Mouse (Mus musculus): ENCODE results near the gene Epn3. TPM values are rescaled to one million over a fixed set of nuclear protein-coding genes. Genes with fewer than 3 reads are reported as not detected.

The Epn3 gene
- 2.7 and 6.2 TPM in 2 replicates for total RNA-seq (2014; rRNA removed)
- polyA plus RNA-seq (2015; fragmentation: Nextera tagmentation; extraction: Ambion mirVana): 3.6 and 3.7 TPM in 2 replicates

DNA sequence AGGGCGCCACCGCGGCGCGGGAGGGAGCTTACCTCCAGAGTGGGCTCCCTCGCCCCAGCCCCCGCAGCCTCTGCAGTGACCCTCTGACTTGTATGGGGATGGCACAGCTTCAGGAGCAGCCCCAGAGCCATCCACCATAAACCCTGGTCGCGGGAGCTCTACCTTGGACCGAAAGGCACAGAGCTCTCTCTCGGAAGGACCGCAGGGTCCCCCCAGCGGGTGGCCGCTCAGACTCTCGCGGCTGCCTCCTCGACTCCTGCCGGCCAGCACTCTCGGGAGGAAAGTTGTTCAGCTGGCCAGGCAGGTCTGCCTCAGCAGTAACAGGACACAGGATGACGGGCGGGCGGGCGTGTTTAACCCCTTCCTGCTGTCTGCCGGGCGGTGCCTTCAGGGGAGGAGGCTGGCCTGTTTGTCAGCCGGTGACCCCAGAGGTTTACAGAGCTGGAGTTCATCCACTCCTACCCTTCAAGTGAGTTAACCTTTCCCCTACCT lies at the start of gene Epn3:
Gene Epn3, minus strand, starts transcription at position 314 of the 492 bp plus-strand sequence.
- DNase-seq (ENCODE audit: low spot score) (peak; percentile 41), ATAC-seq (no peak)
- Histone ChIP-seq H3K27ac (peak within 1 kb of the TSS; percentile 74), H3K4me2 (ENCODE audit: low read depth, low read length) (peak within 1 kb of the TSS; percentile 59), H3K4me1 (ENCODE audit: insufficient read depth, low read length) (peaks cover 20% of the 10 kb centered on the region), H3K9ac (replicated peaks; ENCODE audit: low read length) (peak within 1 kb of the TSS; percentile 46), H3K9me3 (ENCODE audit: low read length) (no peaks in the 10 kb centered on the region), H3K4me3 (ENCODE audit: low read length) (peak within 1 kb of the TSS; percentile 37), H3K36me3 (ENCODE audit: insufficient read depth, low read length) (no peaks in the 10 kb centered on the region), H3K27me3 (ENCODE audit: insufficient read depth, low read length) (peaks cover 6% of the 10 kb centered on the region; the same call in 1 of the 2 replicates)
- TF ChIP-seq CTCF (IDR thresholded peaks at IDR 0.05; ENCODE audit: low read depth): no peak
- under 1% methylated on average over 26 of the region's 26 CpGs for WGBS

DNA sequence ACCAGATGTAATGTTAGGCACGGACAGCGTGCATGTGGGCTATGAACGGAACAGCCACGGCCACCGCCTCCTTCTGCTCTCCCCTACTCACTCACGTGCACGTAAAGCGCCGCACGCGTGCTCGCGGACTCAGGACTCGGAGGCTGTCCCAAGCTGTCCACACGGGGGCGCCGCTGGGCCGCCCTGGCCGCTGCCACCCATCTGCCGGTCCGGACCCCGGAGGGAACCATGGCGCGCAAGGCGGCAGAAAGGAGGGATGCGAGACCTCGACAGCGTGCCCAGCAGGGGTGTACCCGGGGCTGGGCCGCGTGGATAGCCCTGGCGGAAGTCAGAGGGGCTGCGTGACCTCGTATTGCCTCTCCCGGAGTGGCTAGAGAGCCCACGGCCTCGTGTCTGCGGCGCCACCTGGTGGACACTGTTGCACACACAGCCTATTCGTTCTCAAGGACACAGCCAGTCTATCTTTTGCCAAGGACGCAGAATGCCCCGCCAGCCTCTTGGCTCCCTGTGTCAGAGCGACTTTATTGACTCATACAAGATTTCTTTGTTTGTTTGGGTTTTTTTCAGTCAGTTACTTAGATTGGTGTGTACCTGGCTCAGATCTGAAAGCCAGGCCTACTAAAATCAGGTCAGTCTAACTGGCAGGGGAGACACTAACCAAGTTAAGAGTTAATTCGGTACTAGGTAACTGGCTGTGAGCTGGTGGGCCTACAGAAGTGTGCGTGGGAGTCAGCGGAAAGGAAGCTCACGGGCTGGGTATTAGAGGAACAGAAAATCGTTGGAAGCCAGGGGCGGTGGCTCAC lies 49.3 kb upstream of the Epn3 start, which contains the start of gene Rsad1:
Gene Rsad1, minus strand, starts transcription at position 368 of the 803 bp plus-strand sequence.
- H3K27me3 ChIP-seq (ENCODE audit: insufficient read depth, low read length): no peaks in the 10 kb centered on the region
- peaks cover 7% of the 10 kb centered on the region; the same call in 1 of the 2 replicates for H3K4me1 ChIP-seq (ENCODE audit: insufficient read depth, low read length)
- peak within 1 kb of the TSS; percentile 93 for H3K4me2 ChIP-seq (ENCODE audit: low read depth, low read length)
- TF ChIP-seq CTCF (IDR thresholded peaks at IDR 0.05; ENCODE audit: low read depth): peak; percentile 97
- H3K36me3 ChIP-seq (ENCODE audit: insufficient read depth, low read length): no peaks in the 10 kb centered on the region
- DNase-seq (ENCODE audit: low spot score) (peak; percentile 97), ATAC-seq (peak; percentile 94)
- H3K4me3 ChIP-seq (ENCODE audit: low read length): peak within 1 kb of the TSS; percentile 41
- H3K27ac ChIP-seq: peak within 1 kb of the TSS; percentile 80
- H3K9me3 ChIP-seq (ENCODE audit: low read length): no peaks in the 10 kb centered on the region
- 4% methylated on average over 49 of the region's 49 CpGs for WGBS
- H3K9ac ChIP-seq (replicated peaks; ENCODE audit: low read length): peak within 1 kb of the TSS; percentile 69

DNA sequence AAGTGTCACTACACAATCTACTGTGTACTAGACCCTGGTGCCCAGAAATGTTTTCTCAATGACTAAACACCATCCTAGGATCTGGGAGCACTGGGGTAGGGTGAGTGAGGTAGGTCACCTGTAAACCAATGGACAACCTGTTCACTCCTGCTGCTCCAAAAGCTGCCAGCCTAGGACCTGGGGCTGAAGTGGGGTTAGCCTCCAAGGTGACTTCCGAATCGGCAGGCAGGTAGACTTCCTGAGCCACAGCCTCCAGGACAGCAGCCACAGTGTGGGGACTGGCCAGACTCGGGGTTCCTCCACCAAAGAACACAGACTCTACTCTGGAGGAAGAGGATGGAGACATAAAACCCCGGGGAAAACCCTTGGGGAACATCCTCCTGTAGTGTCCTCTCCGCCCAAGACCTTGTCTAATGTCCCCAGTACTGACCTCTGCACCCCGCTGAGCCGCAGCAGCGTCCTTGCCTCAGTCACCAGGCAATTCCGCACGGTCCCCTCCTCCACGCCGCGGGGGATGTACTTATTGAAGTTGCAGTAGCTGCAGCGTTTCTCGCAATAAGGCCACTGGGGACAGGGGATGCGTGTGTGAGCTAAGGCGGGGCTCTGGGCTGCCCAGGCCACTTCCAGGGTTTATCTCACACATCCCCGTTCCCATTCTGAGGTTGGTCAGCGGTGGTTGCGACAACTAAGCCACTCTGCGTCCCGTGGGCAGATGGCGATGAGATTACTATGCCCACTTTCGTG lies 48.4 kb upstream of the Epn3 start:
- H3K36me3 ChIP-seq (ENCODE audit: insufficient read depth, low read length): no peaks in the 10 kb centered on the region
- TF ChIP-seq CTCF (IDR thresholded peaks at IDR 0.05; ENCODE audit: low read depth): no peak
- WGBS: 11% methylated on average over 24 of the region's 24 CpGs
- H3K4me2 ChIP-seq (ENCODE audit: low read depth, low read length): peak overlapping the region; percentile 93
- ATAC-seq (peak; percentile 39), DNase-seq (ENCODE audit: low spot score) (peak; percentile 68)
- peak overlapping the region; percentile 41 for H3K4me3 ChIP-seq (ENCODE audit: low read length)
- H3K4me1 ChIP-seq (ENCODE audit: insufficient read depth, low read length): peaks cover 7% of the 10 kb centered on the region; the same call in 1 of the 2 replicates
- H3K9me3 ChIP-seq (ENCODE audit: low read length): no peaks in the 10 kb centered on the region
- peak overlapping the region; percentile 80 for H3K27ac ChIP-seq
- peak overlapping the region; percentile 69 for H3K9ac ChIP-seq (replicated peaks; ENCODE audit: low read length)
- H3K27me3 ChIP-seq (ENCODE audit: insufficient read depth, low read length): no peaks in the 10 kb centered on the region

DNA sequence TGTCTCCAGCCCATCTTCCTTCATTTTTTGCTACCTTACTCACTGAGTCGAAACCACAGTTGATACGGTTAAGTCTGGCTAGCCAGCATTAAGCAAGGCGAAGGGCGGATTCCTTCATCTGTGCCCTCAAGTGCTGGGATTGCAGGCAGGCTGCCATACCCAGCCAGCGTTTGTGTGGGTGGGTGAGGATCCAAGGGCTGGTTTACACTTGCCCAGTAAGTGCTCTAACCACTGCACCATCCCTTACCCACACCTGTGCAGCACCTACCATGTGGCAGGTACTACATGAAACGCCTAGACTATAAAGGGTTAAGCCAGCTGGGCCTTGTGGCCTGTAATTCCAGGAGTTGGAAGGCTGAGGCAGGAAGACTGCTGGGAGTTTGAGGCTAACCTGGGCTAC lies 47.5 kb upstream of the Epn3 start:
- WGBS: 90% methylated on average over 6 of the region's 6 CpGs
- H3K9me3 ChIP-seq (ENCODE audit: low read length): no peaks in the 10 kb centered on the region
- no peak for TF ChIP-seq CTCF (IDR thresholded peaks at IDR 0.05; ENCODE audit: low read depth)

GRCm38 (mm10) chr11:94546381-94546780 lies 46.6 kb upstream of the Epn3 start:
- ATAC-seq: no peak
- Histone ChIP-seq H3K9ac (replicated peaks; ENCODE audit: low read length) (no peak overlapping the region), H3K27ac (no peak overlapping the region), H3K4me2 (ENCODE audit: low read depth, low read length) (no peak overlapping the region), H3K4me3 (ENCODE audit: low read length) (no peak overlapping the region), H3K4me1 (ENCODE audit: insufficient read depth, low read length) (peaks cover 7% of the 10 kb centered on the region; the same call in 1 of the 2 replicates), H3K27me3 (ENCODE audit: insufficient read depth, low read length) (no peaks in the 10 kb centered on the region), H3K36me3 (ENCODE audit: insufficient read depth, low read length) (peaks cover 7% of the 10 kb centered on the region; the same call in 1 of the 2 replicates), H3K9me3 (ENCODE audit: low read length) (no peaks in the 10 kb centered on the region)
- no peak for DNase-seq (ENCODE audit: low spot score)
- TF ChIP-seq CTCF (IDR thresholded peaks at IDR 0.05; ENCODE audit: low read depth): no peak
- 99% methylated on average over 5 of the region's 5 CpGs for WGBS

More for the DNA sequence above, 47.5 kb upstream of the Epn3 start:
- Histone ChIP-seq H3K27ac (no peak overlapping the region), H3K36me3 (ENCODE audit: insufficient read depth, low read length) (peaks cover 2% of the 10 kb centered on the region; the same call in 1 of the 2 replicates), H3K4me1 (ENCODE audit: insufficient read depth, low read length) (peaks cover 7% of the 10 kb centered on the region; the same call in 1 of the 2 replicates), H3K4me3 (ENCODE audit: low read length) (no peak overlapping the region), H3K27me3 (ENCODE audit: insufficient read depth, low read length) (no peaks in the 10 kb centered on the region), H3K4me2 (ENCODE audit: low read depth, low read length) (no peak overlapping the region), H3K9ac (replicated peaks; ENCODE audit: low read length) (no peak overlapping the region)
- DNase-seq (ENCODE audit: low spot score): no peak
- no peak for ATAC-seq

GRCm38 (mm10) chr11:94544422-94544821 lies 44.6 kb upstream of the Epn3 start:
- peak overlapping the region; percentile 33; the same call in 1 of the 2 replicates for H3K4me2 ChIP-seq (ENCODE audit: low read depth, low read length)
- no peaks in the 10 kb centered on the region for H3K9me3 ChIP-seq (ENCODE audit: low read length)
- no peak overlapping the region for H3K4me3 ChIP-seq (ENCODE audit: low read length)
- no peak overlapping the region for H3K27ac ChIP-seq
- peaks cover 7% of the 10 kb centered on the region; the same call in 1 of the 2 replicates for H3K4me1 ChIP-seq (ENCODE audit: insufficient read depth, low read length)
- ATAC-seq: no peak
- 58% methylated on average over 18 of the region's 18 CpGs for WGBS
- H3K36me3 ChIP-seq (ENCODE audit: insufficient read depth, low read length): peaks cover 7% of the 10 kb centered on the region; the same call in 1 of the 2 replicates
- TF ChIP-seq CTCF (IDR thresholded peaks at IDR 0.05; ENCODE audit: low read depth): no peak
- no peak overlapping the region for H3K9ac ChIP-seq (replicated peaks; ENCODE audit: low read length)
- no peak for DNase-seq (ENCODE audit: low spot score)
- no peaks in the 10 kb centered on the region for H3K27me3 ChIP-seq (ENCODE audit: insufficient read depth, low read length)
